Mouse (Mus musculus): ENCODE measurements around the gene Lhpp. TPM values are rescaled to one million over a fixed set of nuclear protein-coding genes. Genes with fewer than 3 reads are reported as not detected.
A peak's percentile ranks its signal among the peaks of the same experiment; 100 is the strongest.

The Lhpp gene
- polyA plus RNA-seq, 1 experiment from 2014 or later = 14.3 TPM

- Histone ChIP-seq H3K9me3 (ENCODE audit: control insufficient read depth, low read length) (no peaks in the 10 kb centered on the region), H3K36me3 (ENCODE audit: control insufficient read depth, insufficient read depth, low read length) (no peaks in the 10 kb centered on the region), H3K27ac (replicated peaks; ENCODE audit: low read depth, low read length) (no peak overlapping the region; the same call in 1 of the 2 replicates), H3K9ac (ENCODE audit: low read depth, low read length) (no peak overlapping the region), H3K4me1 (ENCODE audit: control insufficient read depth, insufficient read depth, low read length) (no peaks in the 10 kb centered on the region), H3K4me2 (ENCODE audit: low read depth, low read length) (no peak overlapping the region), H3K4me3 (ENCODE audit: low read depth, low read length) (no peak overlapping the region), H3K27me3 (replicated peaks; ENCODE audit: control insufficient read depth, insufficient read depth, low read length) (no peaks in the 10 kb centered on the region)
- 67% methylated on average over 7 of the region's 7 CpGs for WGBS
- ATAC-seq (ENCODE audit: low read depth) (peak; percentile 78), DNase-seq (ENCODE audit: low spot score) (peak; percentile 79)
These were observed 62.1 kb downstream of the Lhpp start for GRCm38 (mm10) chr7:132672481-132672959.

- H3K9ac ChIP-seq (ENCODE audit: low read depth, low read length) = no peak overlapping the region
These were observed 63.7 kb downstream of the Lhpp start for GRCm38 (mm10) chr7:132673931-132674755.

GRCm38 (mm10) chr7:132675922-132676321 lies 65.5 kb downstream of the Lhpp start:
- no peak overlapping the region for H3K4me2 ChIP-seq (ENCODE audit: low read depth, low read length)
- H3K4me1 ChIP-seq (ENCODE audit: control insufficient read depth, insufficient read depth, low read length) = no peaks in the 10 kb centered on the region
- no peak overlapping the region for H3K27ac ChIP-seq (replicated peaks; ENCODE audit: low read depth, low read length)
- H3K27me3 ChIP-seq (replicated peaks; ENCODE audit: control insufficient read depth, insufficient read depth, low read length) = no peaks in the 10 kb centered on the region
- no peak for DNase-seq (ENCODE audit: low spot score)
- no peak overlapping the region for H3K9ac ChIP-seq (ENCODE audit: low read depth, low read length)
- no peak for ATAC-seq (ENCODE audit: low read depth)
- no peaks in the 10 kb centered on the region for H3K36me3 ChIP-seq (ENCODE audit: control insufficient read depth, insufficient read depth, low read length)
- no peaks in the 10 kb centered on the region for H3K9me3 ChIP-seq (ENCODE audit: control insufficient read depth, low read length)
- no peak overlapping the region for H3K4me3 ChIP-seq (ENCODE audit: low read depth, low read length)
- WGBS = 89% methylated on average over 2 of the region's 2 CpGs

More at GRCm38 (mm10) chr7:132673931-132674755, 63.7 kb downstream of the Lhpp start:
- WGBS = 38% methylated on average over 17 of the region's 17 CpGs
- Histone ChIP-seq H3K27me3 (replicated peaks; ENCODE audit: control insufficient read depth, insufficient read depth, low read length) (no peaks in the 10 kb centered on the region), H3K36me3 (ENCODE audit: control insufficient read depth, insufficient read depth, low read length) (no peaks in the 10 kb centered on the region), H3K9me3 (ENCODE audit: control insufficient read depth, low read length) (no peaks in the 10 kb centered on the region), H3K4me2 (ENCODE audit: low read depth, low read length) (no peak overlapping the region), H3K27ac (replicated peaks; ENCODE audit: low read depth, low read length) (no peak overlapping the region), H3K4me1 (ENCODE audit: control insufficient read depth, insufficient read depth, low read length) (no peaks in the 10 kb centered on the region), H3K4me3 (ENCODE audit: low read depth, low read length) (no peak overlapping the region)
- DNase-seq (ENCODE audit: low spot score) (peak; percentile 69), ATAC-seq (ENCODE audit: low read depth) (peak; percentile 79)

GRCm38 (mm10) chr7:132679117-132679516 lies 68.7 kb downstream of the Lhpp start:
- no peak for ATAC-seq (ENCODE audit: low read depth)
- H3K4me2 ChIP-seq (ENCODE audit: low read depth, low read length) = no peak overlapping the region
- H3K4me1 ChIP-seq (ENCODE audit: control insufficient read depth, insufficient read depth, low read length) = no peaks in the 10 kb centered on the region
- DNase-seq (ENCODE audit: low spot score) = no peak
- no peaks in the 10 kb centered on the region for H3K9me3 ChIP-seq (ENCODE audit: control insufficient read depth, low read length)
- H3K36me3 ChIP-seq (ENCODE audit: control insufficient read depth, insufficient read depth, low read length) = no peaks in the 10 kb centered on the region
- H3K27ac ChIP-seq (replicated peaks; ENCODE audit: low read depth, low read length) = no peak overlapping the region
- no peaks in the 10 kb centered on the region for H3K27me3 ChIP-seq (replicated peaks; ENCODE audit: control insufficient read depth, insufficient read depth, low read length)
- H3K4me3 ChIP-seq (ENCODE audit: low read depth, low read length) = no peak overlapping the region
- WGBS = 70% methylated on average over 4 of the region's 4 CpGs
- no peak overlapping the region for H3K9ac ChIP-seq (ENCODE audit: low read depth, low read length)

- no peaks in the 10 kb centered on the region for H3K4me1 ChIP-seq (ENCODE audit: control insufficient read depth, insufficient read depth, low read length)
- H3K36me3 ChIP-seq (ENCODE audit: control insufficient read depth, insufficient read depth, low read length) = no peaks in the 10 kb centered on the region
- DNase-seq (ENCODE audit: low spot score) = no peak
- H3K4me2 ChIP-seq (ENCODE audit: low read depth, low read length) = no peak overlapping the region
- 68% methylated on average over 6 of the region's 6 CpGs for WGBS
- no peak overlapping the region for H3K4me3 ChIP-seq (ENCODE audit: low read depth, low read length)
- ATAC-seq (ENCODE audit: low read depth) = no peak
- H3K9me3 ChIP-seq (ENCODE audit: control insufficient read depth, low read length) = no peaks in the 10 kb centered on the region
- no peak overlapping the region for H3K27ac ChIP-seq (replicated peaks; ENCODE audit: low read depth, low read length)
- no peaks in the 10 kb centered on the region for H3K27me3 ChIP-seq (replicated peaks; ENCODE audit: control insufficient read depth, insufficient read depth, low read length)
- H3K9ac ChIP-seq (ENCODE audit: low read depth, low read length) = no peak overlapping the region
These were observed 69.1 kb downstream of the Lhpp start for GRCm38 (mm10) chr7:132679549-132679948.

GRCm38 (mm10) chr7:132681296-132681695 lies 70.9 kb downstream of the Lhpp start:
- Histone ChIP-seq H3K9ac (ENCODE audit: low read depth, low read length) (no peak overlapping the region), H3K27me3 (replicated peaks; ENCODE audit: control insufficient read depth, insufficient read depth, low read length) (no peaks in the 10 kb centered on the region), H3K4me2 (ENCODE audit: low read depth, low read length) (no peak overlapping the region), H3K4me1 (ENCODE audit: control insufficient read depth, insufficient read depth, low read length) (no peaks in the 10 kb centered on the region), H3K27ac (replicated peaks; ENCODE audit: low read depth, low read length) (no peak overlapping the region), H3K36me3 (ENCODE audit: control insufficient read depth, insufficient read depth, low read length) (no peaks in the 10 kb centered on the region), H3K4me3 (ENCODE audit: low read depth, low read length) (no peak overlapping the region), H3K9me3 (ENCODE audit: control insufficient read depth, low read length) (no peaks in the 10 kb centered on the region)
- DNase-seq (ENCODE audit: low spot score) (no peak), ATAC-seq (ENCODE audit: low read depth) (no peak)
- 88% methylated on average over 11 of the region's 11 CpGs for WGBS

- Histone ChIP-seq H3K36me3 (ENCODE audit: control insufficient read depth, insufficient read depth, low read length) (no peaks in the 10 kb centered on the region), H3K4me2 (ENCODE audit: low read depth, low read length) (no peak overlapping the region), H3K9ac (ENCODE audit: low read depth, low read length) (no peak overlapping the region), H3K4me1 (ENCODE audit: control insufficient read depth, insufficient read depth, low read length) (no peaks in the 10 kb centered on the region), H3K4me3 (ENCODE audit: low read depth, low read length) (no peak overlapping the region), H3K9me3 (ENCODE audit: control insufficient read depth, low read length) (no peaks in the 10 kb centered on the region), H3K27ac (replicated peaks; ENCODE audit: low read depth, low read length) (no peak overlapping the region), H3K27me3 (replicated peaks; ENCODE audit: control insufficient read depth, insufficient read depth, low read length) (no peaks in the 10 kb centered on the region)
- WGBS = 80% methylated on average over 1 of the region's 1 CpGs
- DNase-seq (ENCODE audit: low spot score) (no peak), ATAC-seq (ENCODE audit: low read depth) (no peak)
These were observed 71.4 kb downstream of the Lhpp start for GRCm38 (mm10) chr7:132681831-132682230.

GRCm38 (mm10) chr7:132682336-132682735 lies 71.9 kb downstream of the Lhpp start:
- DNase-seq (ENCODE audit: low spot score) (no peak), ATAC-seq (ENCODE audit: low read depth) (no peak)
- no peak overlapping the region for H3K4me3 ChIP-seq (ENCODE audit: low read depth, low read length)
- H3K27me3 ChIP-seq (replicated peaks; ENCODE audit: control insufficient read depth, insufficient read depth, low read length) = no peaks in the 10 kb centered on the region
- no peaks in the 10 kb centered on the region for H3K9me3 ChIP-seq (ENCODE audit: control insufficient read depth, low read length)
- no peaks in the 10 kb centered on the region for H3K36me3 ChIP-seq (ENCODE audit: control insufficient read depth, insufficient read depth, low read length)
- 88% methylated on average over 3 of the region's 3 CpGs for WGBS
- H3K27ac ChIP-seq (replicated peaks; ENCODE audit: low read depth, low read length) = no peak overlapping the region
- H3K9ac ChIP-seq (ENCODE audit: low read depth, low read length) = no peak overlapping the region
- H3K4me2 ChIP-seq (ENCODE audit: low read depth, low read length) = no peak overlapping the region
- H3K4me1 ChIP-seq (ENCODE audit: control insufficient read depth, insufficient read depth, low read length) = no peaks in the 10 kb centered on the region

- no peak overlapping the region for H3K27ac ChIP-seq (replicated peaks; ENCODE audit: low read depth, low read length)
- no peak for ATAC-seq (ENCODE audit: low read depth)
- WGBS = 74% methylated on average over 3 of the region's 3 CpGs
These were observed 72.5 kb downstream of the Lhpp start for GRCm38 (mm10) chr7:132682901-132683300.

More at GRCm38 (mm10) chr7:132682901-132683300, 72.5 kb downstream of the Lhpp start:
- H3K9me3 ChIP-seq (ENCODE audit: control insufficient read depth, low read length) = no peaks in the 10 kb centered on the region
- H3K36me3 ChIP-seq (ENCODE audit: control insufficient read depth, insufficient read depth, low read length) = no peaks in the 10 kb centered on the region
- no peak overlapping the region for H3K4me2 ChIP-seq (ENCODE audit: low read depth, low read length)
- no peak overlapping the region for H3K9ac ChIP-seq (ENCODE audit: low read depth, low read length)
- H3K4me3 ChIP-seq (ENCODE audit: low read depth, low read length) = no peak overlapping the region
- no peaks in the 10 kb centered on the region for H3K27me3 ChIP-seq (replicated peaks; ENCODE audit: control insufficient read depth, insufficient read depth, low read length)
- no peak for DNase-seq (ENCODE audit: low spot score)
- no peaks in the 10 kb centered on the region for H3K4me1 ChIP-seq (ENCODE audit: control insufficient read depth, insufficient read depth, low read length)

Measured in embryonic facial prominence, embryonic 14.5 days (tissue).